Mouse (Mus musculus) urinary bladder, postnatal 36 days (tissue): ENCODE measurements at regions not wholly inside any gene's neighbourhood (a gene's known extent, or its start where the extent isn't known, plus 50 kb on each side); places are given as distances from the start of the nearest gene placed in this dataset.

Experiments used
- DNase-seq, 2 experiments: peaks; one replicate each; pipeline ENCODE4 v3.0.0; 2022; ENCODE audit warnings: low spot score in 2 of 2, mixed read lengths in 1 of 2

- DNase-seq, result no peak
Measured at GRCm38 (mm10) chr14:102925769-102926443, 56.5 kb downstream of the Kctd12 start.

- DNase-seq, result no peak
Measured at GRCm38 (mm10) chr14:102924674-102925073, 57.8 kb downstream of the Kctd12 start.

GRCm38 (mm10) chr14:102922496-102922993 is 59.9 kb downstream of the Kctd12 start:
- no peak for DNase-seq

GRCm38 (mm10) chr14:102920415-102920814 is 62.0 kb downstream of the Kctd12 start:
- DNase-seq, result no peak

GRCm38 (mm10) chr14:102919261-102919801 is 63.1 kb downstream of the Kctd12 start:
- no peak for DNase-seq

- no peak for DNase-seq
Measured at GRCm38 (mm10) chr14:102917929-102918328, 64.5 kb downstream of the Kctd12 start.

- no peak for DNase-seq
Measured at GRCm38 (mm10) chr14:102915918-102916317, 66.5 kb downstream of the Kctd12 start.

- DNase-seq, result no peak
Measured at GRCm38 (mm10) chr14:102911582-102911981, 70.9 kb downstream of the Kctd12 start.

GRCm38 (mm10) chr14:102908990-102909389 is 73.4 kb downstream of the Kctd12 start:
- DNase-seq, result no peak

GRCm38 (mm10) chr14:102907411-102908103 is 74.9 kb downstream of the Kctd12 start:
- no peak for DNase-seq

GRCm38 (mm10) chr14:102906826-102907225 is 75.6 kb downstream of the Kctd12 start:
- no peak for DNase-seq

GRCm38 (mm10) chr14:102906286-102906685 is 76.2 kb downstream of the Kctd12 start:
- DNase-seq, result no peak

- DNase-seq, result peak in 1 of 2 experiments; percentile 32
Measured at GRCm38 (mm10) chr14:102902906-102903305, 79.5 kb downstream of the Kctd12 start.

GRCm38 (mm10) chr14:102902236-102902635 is 80.2 kb downstream of the Kctd12 start:
- no peak for DNase-seq

- DNase-seq, result no peak
Measured at GRCm38 (mm10) chr14:102898445-102898844, 84.0 kb downstream of the Kctd12 start.

- no peak for DNase-seq
Measured at GRCm38 (mm10) chr14:102897039-102897438, 85.4 kb downstream of the Kctd12 start.

GRCm38 (mm10) chr14:102896527-102896926 is 85.9 kb downstream of the Kctd12 start:
- no peak for DNase-seq

- DNase-seq, result no peak
Measured at GRCm38 (mm10) chr14:102893241-102893640, 89.2 kb downstream of the Kctd12 start.

- no peak for DNase-seq
Measured at GRCm38 (mm10) chr14:102891552-102891951, 90.9 kb downstream of the Kctd12 start.

- no peak for DNase-seq
Measured at GRCm38 (mm10) chr14:102885240-102885598, 97.2 kb downstream of the Kctd12 start.

- DNase-seq, result no peak
Measured at GRCm38 (mm10) chr14:102884539-102885239, 97.7 kb downstream of the Kctd12 start.
